Mouse (Mus musculus): ENCODE results near the gene Ggta1.

Ggta1 gene

DNA sequence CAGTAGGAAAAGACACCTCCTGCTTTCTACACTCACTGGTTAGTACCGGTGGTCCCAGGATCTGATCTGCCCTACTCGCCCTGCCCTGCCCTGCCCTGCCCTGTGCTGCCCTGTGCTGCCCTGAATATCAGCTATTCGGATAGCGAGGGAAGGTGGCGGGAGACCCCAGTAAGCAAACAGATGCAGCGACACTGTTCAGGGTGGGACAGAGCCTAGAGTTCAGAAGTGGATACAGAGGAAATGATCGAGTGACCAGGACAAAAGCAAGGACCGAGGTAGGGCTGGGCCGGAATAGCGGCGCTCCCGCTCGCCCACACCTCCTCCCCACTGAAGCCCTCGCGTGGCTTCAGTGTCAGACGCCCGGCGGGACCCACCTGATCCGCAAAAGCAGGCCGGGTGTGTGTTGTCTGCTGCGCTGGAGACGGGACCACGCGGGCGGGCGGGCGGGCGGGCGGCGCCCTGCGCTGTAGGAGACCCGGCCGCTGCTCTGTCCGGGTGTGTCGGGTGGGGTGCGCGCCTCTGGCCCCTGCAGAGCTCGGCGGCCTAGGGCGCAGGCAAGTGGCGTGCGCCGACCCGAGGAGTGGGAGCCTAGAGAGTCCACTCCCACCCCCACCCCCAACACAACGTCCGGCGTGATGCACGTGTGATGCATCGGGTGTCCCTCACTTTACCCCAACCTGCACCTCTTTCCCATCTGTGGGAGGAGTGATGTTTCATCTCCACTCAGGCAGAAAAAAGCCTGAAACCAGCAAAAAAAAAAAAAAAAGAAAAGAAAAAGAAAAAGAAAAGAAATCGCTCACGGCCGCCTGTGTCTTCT, 852 bp downstream of the Ggta1 start:
- CTCF ChIA-PET = interaction anchor here (1.3 kb wide), 1 partner anchor 34 kb away, joined by 3 read pairs; no protein-coding TSS in a partner anchor

DNA sequence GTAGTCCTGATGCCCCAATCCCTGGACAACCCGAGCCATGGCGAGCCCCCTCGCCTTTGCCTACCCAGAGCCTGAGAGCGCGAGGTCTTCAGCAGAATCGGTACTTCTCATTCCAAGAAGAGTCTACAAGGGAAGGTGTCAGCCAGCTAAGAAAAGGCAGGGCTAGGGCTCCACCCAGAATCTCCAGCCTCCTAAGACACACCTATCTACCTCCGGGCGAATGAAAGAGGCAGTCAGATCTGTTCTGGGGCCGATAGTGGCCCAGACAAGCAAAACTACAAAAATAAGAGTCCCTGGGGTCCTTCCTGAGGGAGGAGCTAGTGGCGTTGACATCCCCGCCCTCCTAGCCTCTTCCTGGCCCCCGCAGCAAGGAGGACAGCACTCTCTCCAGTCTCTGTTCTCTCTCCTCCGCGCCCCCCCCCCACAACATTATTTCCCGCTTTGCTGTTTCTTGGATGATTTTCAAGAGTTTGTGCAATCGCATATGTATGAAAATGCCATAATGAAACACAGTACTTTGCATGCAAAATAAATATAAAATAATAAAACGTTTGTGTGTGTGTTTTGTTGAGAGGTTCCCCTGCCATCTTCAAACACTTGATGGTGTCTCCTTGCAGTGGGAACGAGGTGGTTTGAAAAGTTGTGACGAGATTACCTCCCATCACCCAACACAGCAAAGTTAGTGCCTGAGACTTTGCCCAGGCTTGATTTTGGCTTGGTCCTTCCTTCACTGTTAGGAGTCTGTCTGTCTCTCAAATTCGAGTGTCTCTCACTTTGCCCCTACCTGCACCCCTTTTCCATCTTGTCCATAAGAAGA, 1.7 kb downstream of the Ggta1 start:
- CTCF ChIA-PET = interaction anchor here (1.3 kb wide), 1 partner anchor 35 kb away, joined by 3 read pairs; no protein-coding TSS in a partner anchor

DNA sequence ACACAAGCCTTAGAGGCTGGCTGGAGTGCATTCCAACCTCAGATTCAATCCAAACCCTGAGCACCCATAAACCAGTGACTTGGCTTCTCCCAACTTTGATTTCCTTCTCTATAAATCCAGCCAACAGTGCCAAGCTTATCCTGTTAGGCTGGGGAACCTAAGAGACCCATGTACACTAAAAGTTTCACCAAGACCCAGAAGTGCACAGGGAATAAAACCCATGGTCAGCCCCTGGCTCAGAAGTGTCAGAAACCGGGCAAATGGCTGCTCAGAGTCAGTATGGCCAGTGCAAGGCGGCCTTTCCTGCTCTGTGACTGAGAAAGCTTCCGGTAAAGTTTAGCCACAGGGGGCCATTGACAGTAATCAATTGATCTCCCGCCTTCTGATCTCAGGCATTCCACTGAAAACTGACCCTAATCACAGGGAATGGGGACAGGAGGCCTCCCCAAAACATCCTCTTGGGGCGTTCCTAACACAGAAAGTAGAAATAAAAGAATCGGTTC, 2.6 kb downstream of the Ggta1 start:
- CTCF ChIA-PET = no interaction called here

DNA sequence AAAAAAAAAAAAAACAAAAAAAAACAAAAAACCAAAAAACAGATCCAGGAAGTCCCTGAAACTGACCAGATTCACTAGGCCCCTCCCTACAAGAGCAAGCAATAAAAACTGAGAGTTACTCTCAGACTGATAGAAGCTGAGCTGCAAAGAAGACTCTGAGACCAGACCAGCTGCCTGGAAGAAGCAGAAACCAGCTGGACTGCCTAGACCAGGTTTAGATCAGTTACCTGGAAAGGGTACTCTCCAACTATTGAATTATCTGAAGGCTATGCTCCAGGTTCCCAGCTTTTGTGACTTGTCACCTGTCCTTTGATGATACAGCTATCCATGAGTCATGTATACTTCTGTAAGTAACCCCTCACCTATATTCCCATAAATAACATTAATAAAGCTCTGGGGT, 3.7 kb downstream of the Ggta1 start:
- CTCF ChIA-PET = interaction anchor here (0.6 to 0.7 kb wide), 2 partner anchors 47 to 59 kb away, joined by 3 to 9 read pairs; no protein-coding TSS in a partner anchor

DNA sequence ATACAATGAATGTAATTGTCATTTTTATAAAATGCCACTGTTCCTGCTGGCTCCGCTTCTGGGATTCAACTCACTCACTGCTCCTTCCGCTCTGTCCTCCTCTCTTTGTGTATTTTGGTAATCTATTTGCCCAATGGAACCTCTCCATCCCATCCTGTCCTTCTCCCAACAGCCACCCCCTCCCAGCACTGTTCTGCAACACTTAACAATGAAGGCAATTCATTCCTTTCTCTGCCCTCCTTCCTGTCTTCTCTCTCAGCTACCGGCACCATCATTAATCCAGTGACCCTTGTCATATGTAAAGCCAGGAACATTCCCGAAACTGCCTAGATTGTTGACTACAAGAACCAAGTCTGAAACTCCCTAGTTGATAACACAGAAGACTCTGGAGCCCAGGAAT, 4.6 kb downstream of the Ggta1 start:
- CTCF ChIA-PET = interaction anchor here (0.7 kb wide), 1 partner anchor 48 kb away, joined by 9 read pairs; no protein-coding TSS in a partner anchor

DNA sequence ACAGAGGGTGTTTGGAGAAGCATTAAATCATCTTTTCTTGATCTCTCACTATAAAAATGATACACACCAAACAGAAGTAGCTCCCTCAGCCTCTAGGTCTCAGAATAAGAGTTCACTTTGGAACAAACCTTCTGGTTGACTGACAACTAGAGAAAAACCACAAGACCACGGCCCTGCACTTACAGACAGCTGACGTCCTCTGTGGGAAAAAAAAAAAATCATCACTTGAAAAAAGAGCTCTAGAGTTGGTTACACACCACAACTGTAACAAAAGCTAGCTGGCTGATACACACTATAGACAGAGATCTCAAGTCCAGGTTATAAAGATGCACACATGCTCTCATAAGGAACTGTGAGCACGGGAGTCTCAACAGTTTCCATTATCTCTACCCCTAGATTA, 9.3 kb downstream of the Ggta1 start:
- CTCF ChIA-PET = interaction anchor here (0.6 kb wide), 1 partner anchor 21 kb away, joined by 8 read pairs; no protein-coding TSS in a partner anchor

DNA sequence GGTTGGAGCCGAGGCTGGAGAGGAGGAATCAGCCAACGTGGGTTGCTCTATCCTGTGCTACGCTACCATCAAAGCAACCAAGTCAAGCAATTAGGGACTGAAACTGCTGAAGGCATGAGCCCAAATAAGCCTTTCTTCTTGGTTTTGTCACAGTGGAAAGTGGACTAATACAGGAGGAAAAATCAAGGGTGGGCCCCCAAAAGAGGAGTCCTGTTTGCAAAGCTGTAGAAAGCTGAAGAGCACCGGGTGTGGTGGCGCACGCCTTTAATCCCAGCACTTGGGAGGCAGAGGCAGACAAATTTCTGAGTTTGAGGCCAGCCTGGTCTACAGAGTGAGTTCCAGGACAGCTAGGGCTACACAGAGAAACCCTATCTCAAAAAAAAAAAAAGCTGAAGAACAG, 10.3 kb downstream of the Ggta1 start:
- CTCF ChIA-PET = interaction anchor here (1.4 kb wide), 1 partner anchor 62 kb away, joined by 4 read pairs; no protein-coding TSS in a partner anchor

DNA sequence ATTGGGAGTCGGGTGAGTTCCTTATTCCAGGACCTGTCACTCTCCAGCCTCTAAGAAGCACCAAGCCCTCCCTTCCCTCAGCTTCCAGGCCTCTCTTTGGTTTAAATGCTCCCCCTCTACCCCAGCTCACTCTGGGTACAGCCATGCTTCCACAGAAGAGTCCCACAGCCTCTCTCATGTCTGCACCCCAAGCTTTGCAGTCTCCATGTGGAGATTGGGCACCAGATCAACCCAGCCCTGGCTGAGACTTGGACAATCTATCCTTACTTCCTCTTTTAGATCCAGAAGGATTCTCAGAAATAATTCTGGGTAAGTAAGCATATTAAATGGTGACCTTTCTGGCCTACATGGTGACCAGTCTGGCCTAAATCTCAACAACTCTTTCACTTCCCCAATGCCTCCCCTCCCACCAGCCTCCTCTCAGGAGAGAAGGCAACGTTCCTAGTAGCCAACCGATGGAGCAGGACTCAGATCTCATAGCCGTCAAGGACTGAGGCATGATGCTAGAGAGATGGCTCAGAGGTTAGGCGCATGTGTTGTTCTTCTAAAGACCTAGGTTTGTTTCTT, 11.5 kb downstream of the Ggta1 start:
- CTCF ChIA-PET = interaction anchor here (1.4 kb wide), 1 partner anchor 61 kb away, joined by 4 read pairs; no protein-coding TSS in a partner anchor

DNA sequence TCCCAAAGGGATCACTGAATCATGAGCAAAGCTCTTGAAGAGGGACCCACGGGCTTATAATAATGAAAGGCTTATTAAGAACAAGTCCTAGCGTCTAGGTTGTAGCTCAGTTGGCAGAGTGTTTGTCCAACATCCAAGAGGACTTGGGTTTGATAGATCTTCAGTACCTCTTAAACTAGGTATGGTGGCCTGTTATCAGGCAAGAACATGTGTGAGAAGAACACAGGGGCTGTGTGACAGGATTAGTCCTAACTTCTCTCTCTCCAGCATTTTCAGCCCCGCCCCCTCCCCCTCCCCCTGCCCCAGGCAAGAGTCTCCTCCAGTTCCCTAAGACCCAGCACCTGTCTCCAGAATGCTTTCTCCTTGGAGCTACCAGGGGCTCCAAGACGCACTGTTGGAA, 12.2 kb downstream of the Ggta1 start:
- CTCF ChIA-PET = interaction anchor here (0.7 kb wide), 1 partner anchor 196 kb away, joined by 3 read pairs; no protein-coding TSS in a partner anchor

DNA sequence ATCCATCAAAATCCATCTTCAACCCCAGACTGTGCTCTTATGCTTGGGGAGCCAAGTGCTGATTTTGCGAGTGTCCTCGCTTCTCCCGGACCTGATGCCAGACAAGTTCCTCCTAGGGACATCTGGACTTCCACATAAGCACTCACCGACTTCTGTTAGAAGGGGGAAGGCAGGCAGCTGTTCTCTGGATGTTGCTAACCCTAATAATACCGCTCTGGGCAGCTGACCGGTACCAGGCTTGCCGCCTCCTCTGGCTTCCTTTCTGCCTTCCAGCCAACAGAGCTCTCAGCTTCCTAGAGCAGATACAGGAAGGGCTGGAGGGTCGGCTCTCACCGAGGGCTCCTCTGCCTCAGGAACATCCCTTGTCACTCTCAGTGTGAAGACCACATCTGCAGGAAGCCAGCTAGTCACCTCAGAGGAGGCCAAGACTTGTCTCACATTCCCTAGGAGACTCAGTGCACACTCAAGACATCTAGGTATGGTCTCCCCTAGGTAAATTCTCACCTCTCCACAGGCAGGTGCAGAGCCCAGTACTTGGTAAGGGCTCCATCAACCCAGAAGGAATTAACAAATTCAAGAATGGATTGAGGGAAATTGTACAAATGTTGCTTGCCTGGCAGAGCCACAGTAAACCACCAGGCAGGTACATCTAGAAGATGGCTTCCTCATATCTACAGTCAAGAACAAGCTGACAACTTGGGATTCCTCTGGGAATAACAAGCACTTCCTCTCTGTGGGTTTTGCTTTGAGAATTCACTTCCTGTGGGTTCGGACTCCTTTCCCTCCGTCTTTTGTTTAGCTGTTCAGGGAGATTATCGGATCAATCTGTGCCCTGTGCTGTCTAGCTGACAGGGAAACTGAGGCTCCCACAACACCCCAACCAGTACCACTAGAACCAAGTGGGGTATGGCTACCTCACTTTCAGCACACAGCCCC, 13.1 kb downstream of the Ggta1 start:
- CTCF ChIA-PET = interaction anchor here (0.7 kb wide), 1 partner anchor 197 kb away, joined by 3 read pairs; no protein-coding TSS in a partner anchor

DNA sequence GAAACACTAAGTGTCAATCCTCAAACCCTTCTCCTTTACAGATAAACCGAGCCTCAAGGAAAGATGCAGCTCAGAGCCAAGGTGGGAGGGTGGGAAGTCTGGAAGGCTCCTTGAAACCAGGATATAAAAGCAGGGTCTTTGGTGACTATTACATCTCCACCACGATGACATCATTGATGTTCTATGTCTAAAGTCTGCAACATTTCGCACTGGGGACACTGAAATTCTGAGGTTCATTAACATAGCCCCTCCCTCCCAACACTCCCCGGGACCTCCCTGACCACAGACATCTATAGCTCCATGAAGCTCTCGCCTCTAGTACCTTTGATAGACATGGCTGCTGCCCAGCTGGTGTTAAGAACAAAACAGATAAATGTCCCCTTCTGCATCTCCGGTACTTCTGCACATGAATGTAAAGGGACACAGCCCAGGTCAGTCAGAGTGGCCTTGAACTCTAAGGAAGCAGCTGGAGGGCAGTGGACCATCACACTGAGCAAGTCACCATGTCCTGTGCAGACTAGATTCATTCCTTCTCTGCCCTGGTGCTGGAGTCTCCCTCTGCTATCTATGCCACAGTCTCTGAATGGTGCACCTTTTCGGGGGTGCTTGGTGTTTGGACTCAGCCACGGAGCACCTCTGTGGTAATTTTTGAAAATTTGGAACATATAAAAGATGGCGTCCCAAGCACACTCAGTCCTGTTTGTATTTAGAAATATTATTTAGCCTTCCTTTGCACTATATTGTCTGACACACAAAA, 13.9 kb downstream of the Ggta1 start:
- CTCF ChIA-PET = no interaction called here

DNA sequence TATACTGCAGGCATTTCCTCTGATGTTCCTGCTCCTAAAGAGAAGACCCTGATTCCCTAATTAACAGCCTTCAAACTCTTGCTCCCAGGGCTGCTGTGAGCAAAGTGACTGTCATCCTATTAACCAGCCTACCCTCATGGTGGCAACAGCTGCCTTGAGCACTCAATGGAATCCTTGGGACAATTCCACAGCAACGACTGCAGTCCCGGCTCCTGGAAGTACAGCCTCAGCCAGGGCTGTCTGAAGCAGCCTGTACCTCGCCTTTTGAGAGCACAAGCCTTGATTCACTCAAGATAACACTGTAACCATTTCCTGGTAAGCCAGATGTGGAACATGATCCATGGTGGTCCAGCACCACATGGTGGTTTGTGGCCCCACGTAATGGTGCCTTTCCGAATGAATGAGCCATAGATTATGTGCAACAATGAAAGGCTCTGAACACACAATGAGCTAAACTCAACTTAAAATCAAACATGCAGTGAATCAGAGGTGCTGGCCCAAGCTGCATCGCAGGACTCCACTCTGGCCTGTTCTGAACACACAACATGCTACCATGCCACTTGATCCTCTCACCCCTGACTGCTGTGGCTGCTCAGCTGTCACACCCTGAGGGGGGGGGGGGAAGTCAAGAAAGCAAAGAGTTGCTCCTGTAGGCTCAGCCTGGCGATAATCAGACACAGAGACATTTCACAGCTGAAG, 14.7 kb downstream of the Ggta1 start:
- CTCF ChIA-PET = no interaction called here

DNA sequence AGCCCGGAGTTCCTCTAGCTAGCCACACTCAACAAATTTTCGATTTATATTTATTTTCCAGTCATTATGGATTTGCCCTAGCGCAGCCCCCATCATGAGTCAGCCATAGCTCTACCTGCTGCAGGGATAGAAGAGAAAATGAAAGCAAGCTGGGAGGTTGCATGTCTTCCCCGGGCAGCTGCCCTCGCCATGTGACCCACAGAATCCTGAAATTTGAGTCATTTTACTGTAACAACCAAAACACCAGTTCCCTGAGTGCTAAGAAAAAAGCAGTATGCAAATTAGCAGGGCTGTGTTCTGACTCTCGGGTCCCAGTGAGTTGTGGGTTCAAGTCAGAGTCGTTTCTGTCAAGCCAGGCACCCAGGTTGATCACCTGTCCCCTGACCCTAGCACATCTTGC, 15.6 kb downstream of the Ggta1 start:
- CTCF ChIA-PET = no interaction called here

DNA sequence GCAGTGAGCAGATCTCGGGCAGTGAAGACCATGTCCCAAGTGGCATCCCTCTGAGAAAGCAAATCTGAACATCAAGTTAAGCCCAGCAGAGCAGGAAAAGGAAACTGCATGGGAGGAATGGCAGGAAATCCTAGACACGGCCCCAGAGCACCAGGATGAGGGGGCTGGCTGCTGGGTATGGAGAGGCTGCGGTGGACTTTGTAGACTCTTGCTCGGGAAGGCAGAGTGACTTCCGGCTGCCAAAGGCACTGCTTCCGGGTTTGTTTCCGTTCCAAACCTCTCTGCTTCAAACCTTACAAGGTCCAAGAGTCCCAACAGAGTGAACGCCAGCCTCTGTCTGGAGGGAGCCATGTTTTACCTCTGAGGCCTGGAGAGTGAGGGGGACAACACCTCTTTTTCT, 16.2 kb downstream of the Ggta1 start:
- CTCF ChIA-PET = no interaction called here

DNA sequence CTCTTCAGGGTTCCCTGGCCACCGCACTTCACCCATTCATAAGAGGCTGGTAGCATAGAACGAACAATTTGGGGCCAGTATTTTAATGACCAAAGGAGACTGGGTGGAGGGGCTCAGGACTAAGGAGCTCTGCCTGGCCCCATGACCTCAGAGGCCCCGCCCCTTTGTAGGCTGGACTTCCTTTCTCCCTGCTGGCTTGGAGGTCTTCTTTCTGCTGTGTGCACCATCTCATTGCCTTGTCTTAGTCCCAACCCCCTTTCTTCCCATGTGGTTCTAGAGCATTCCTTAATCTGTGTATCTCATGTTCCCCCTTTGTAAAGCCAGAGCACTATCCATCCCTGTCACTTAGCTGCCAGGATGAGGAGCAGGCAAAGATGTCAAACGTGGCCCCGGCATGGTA, 16.7 kb downstream of the Ggta1 start:
- CTCF ChIA-PET = no interaction called here

DNA sequence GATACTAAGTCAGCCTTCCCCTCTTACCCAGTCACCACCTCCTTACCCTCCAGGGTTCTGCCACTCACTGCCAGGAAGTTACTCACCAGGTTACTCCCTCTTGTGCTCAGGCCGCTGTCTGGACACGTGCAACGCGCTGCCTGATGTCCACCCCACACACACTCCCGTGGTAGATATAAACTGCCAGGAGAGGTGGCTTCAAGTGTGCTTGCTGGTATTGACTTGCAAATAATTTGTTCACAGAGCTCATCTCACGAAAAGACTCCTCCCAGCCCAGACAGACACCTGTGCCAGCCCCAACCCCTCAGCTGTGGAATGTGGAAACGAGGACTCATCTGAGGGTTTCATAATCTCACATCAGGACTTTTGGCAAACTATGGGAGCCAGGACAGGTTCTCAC, 17.4 kb downstream of the Ggta1 start:
- CTCF ChIA-PET = interaction anchor here (0.7 kb wide), 1 partner anchor 18 kb away, joined by 4 read pairs; no protein-coding TSS in a partner anchor

DNA sequence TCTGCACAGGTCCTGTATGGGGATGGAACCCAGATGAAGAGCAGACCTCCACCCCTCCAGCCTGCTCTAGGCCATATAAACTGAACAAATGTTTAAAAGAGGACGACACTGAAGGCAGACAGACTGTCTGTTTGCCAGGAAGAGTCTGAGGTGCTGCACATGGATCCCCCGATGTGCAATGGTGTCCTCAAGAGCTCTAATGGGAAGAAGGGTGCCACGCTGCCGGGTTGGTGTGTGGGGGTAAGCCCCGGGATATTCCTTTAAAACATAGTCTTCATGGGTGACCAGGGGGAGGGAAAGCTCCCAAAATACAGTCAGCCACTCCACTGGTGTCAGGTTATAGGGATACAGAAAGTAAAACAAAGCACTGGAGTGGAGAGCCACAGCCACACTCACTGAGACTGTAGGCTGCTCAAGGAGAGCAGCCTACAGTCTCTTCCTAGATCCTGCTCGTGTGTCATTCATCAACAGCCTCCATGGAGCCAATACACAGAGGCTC, 18.2 kb downstream of the Ggta1 start:
- CTCF ChIA-PET = interaction anchor here (0.6 kb wide), 1 partner anchor 236 kb away, joined by 3 read pairs; no protein-coding TSS in a partner anchor

DNA sequence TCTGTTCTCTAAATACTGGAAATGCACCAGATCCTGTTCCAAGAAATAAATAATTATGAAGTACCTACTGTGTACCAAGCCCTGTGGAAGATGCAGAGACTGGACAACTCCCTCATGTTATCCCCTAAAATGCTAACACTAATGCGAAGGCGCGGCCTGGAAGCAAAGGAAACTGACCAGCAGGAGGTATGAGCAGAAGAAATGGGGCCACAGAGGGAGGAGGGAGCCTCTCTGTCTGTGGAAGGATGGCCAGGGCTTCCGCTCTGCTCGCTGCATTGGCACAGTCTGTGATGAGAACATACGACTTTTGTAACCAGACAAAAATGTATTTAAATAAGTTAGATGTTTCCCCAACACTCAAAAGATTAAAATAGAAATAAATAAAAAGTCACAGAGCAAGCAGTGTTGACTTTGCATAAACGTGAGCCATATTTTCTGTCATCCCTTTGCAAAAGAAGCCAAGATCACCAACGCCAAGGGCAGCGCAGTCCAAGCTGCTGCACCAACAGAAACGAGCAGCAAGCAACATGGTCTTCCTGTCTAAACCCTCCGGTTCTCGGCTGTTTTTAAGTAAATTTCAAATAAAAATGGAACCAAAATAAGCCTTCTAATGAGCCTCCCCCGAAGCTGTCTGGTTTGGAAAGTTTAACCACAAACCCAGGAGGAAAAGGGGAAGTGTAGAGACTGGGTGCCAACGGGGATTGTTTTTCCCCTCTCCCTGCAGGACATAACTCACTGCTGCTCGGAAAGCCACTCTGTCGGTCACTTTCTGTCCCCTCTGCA, 18.9 kb downstream of the Ggta1 start:
- CTCF ChIA-PET = interaction anchor here (0.6 kb wide), 1 partner anchor 236 kb away, joined by 3 read pairs; no protein-coding TSS in a partner anchor
